Mouse (Mus musculus) E14TG2a.4 (cell line): ENCODE measurements around the gene Kat6b.

ENCODE experiments used
- H3K27me3 ChIP-seq: 2 replicates; pipeline ENCODE4 v1.6.1; 2014; ENCODE audit warnings: low read length, control low read depth; ENCODE audit not compliant: insufficient read depth
- H3K36me3 ChIP-seq: 2 replicates; pipeline ENCODE4 v1.6.1; 2014; ENCODE audit warnings: low read length, control low read depth; ENCODE audit not compliant: insufficient read depth
- H3K4me1 ChIP-seq: replicated peaks from 2 replicates; pipeline ENCODE4 v1.6.1; 2014; ENCODE audit warnings: low read depth, low read length, control low read depth
- H3K4me3 ChIP-seq: replicated peaks from 2 replicates; pipeline ENCODE4 v1.5.1; 2014; ENCODE audit warnings: mild to moderate bottlenecking, low read length
- H3K9me3 ChIP-seq: 2 replicates; pipeline ENCODE4 v1.6.1; 2014; ENCODE audit warnings: low read length, control low read depth
- CTCF ChIP-seq: conservative IDR thresholded peaks from 2 replicates; pipeline ENCODE4 v1.5.1; 2014; ENCODE audit warnings: low read length
- NANOG ChIP-seq: IDR thresholded peaks from 2 replicates; pipeline ENCODE4 v1.6.1; 2014; ENCODE audit warnings: borderline replicate concordance, low read length, mixed read lengths
- POU5F1 ChIP-seq: IDR thresholded peaks from 2 replicates; pipeline ENCODE4 v1.6.1; 2014; ENCODE audit warnings: low read length, borderline replicate concordance

Kat6b gene

GRCm38 (mm10) chr14:21583868-21584267 is 102.6 kb downstream of the Kat6b start:
- H3K4me3 ChIP-seq, result no peak overlapping the region
- no peaks in the 10 kb centered on the region for H3K27me3 ChIP-seq
- H3K4me1 ChIP-seq, result peaks cover 96% of the 10 kb centered on the region
- no peaks in the 10 kb centered on the region for H3K9me3 ChIP-seq
- TF ChIP-seq CTCF (no peak), POU5F1 (no peak), NANOG (no peak)
- H3K36me3 ChIP-seq, result peaks cover 65% of the 10 kb centered on the region

- peaks cover 94% of the 10 kb centered on the region for H3K4me1 ChIP-seq
- no peaks in the 10 kb centered on the region for H3K27me3 ChIP-seq
- peaks cover 66% of the 10 kb centered on the region for H3K36me3 ChIP-seq
- H3K4me3 ChIP-seq, result 0 out of 2 replicates have a peak overlapping the region, but pooled peaks have one; percentile 21
- no peak for TF ChIP-seq POU5F1
- no peak for TF ChIP-seq NANOG
- TF ChIP-seq CTCF, result peak; percentile 61
- H3K9me3 ChIP-seq, result no peaks in the 10 kb centered on the region
Measured at GRCm38 (mm10) chr14:21584468-21585135, 103.4 kb downstream of the Kat6b start.

DNA sequence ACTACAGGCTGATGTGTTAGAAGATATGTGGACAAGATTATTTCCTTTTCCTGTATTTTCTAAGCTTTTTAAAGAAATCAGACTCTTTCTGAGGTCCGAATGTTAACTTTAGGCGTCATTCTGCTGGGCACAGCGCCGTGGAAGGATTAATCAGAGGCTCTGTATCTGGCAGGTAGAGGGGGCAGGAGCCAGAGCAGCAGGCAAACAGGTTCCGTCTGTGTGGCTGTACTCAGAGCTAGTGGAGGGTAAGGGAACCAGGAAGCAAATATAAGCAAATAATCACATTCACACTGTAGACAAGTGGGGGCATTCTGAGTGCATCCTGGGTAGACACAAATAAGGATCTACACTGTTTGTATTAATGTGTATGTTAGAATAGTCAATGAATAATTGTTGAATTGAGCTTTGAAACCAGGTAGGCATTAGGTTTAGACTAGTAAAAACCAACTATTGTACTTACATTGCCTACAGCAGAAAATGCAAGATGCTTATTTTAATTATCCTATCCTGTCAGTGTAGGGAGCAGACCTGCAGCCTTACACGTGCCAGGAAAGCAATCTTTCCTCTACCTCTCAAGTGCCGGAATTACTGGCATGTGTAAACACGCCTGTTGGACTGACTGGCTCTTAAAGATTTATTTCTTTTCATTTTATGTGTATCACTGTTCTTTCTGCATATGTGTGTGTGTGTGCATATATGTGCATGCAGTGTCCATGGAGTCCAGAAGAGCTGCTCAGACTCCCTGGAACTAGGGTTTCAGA is 104.4 kb downstream of the Kat6b start:
- Histone ChIP-seq H3K27me3 (no peaks in the 10 kb centered on the region), H3K36me3 (peaks cover 68% of the 10 kb centered on the region), H3K9me3 (no peaks in the 10 kb centered on the region), H3K4me1 (peaks cover 94% of the 10 kb centered on the region), H3K4me3 (peak overlapping the region; percentile 8; the same call in 1 of the 2 replicates)
- TF ChIP-seq NANOG, result no peak
- no peak for TF ChIP-seq CTCF
- TF ChIP-seq POU5F1, result no peak

GRCm38 (mm10) chr14:21586481-21587118 is 105.4 kb downstream of the Kat6b start:
- TF ChIP-seq NANOG, result no peak
- TF ChIP-seq CTCF, result no peak
- no peak for TF ChIP-seq POU5F1
- Histone ChIP-seq H3K4me1 (peaks cover 91% of the 10 kb centered on the region), H3K4me3 (peak overlapping the region; percentile 8; the same call in 1 of the 2 replicates)

GRCm38 (mm10) chr14:21587931-21588330 is 106.7 kb downstream of the Kat6b start:
- Histone ChIP-seq H3K36me3 (peaks cover 73% of the 10 kb centered on the region), H3K27me3 (no peaks in the 10 kb centered on the region), H3K4me1 (peaks cover 87% of the 10 kb centered on the region), H3K9me3 (no peaks in the 10 kb centered on the region), H3K4me3 (no peak overlapping the region)
- no peak for TF ChIP-seq NANOG

More at GRCm38 (mm10) chr14:21586481-21587118, 105.4 kb downstream of the Kat6b start:
- no peaks in the 10 kb centered on the region for H3K27me3 ChIP-seq
- peaks cover 67% of the 10 kb centered on the region for H3K36me3 ChIP-seq
- H3K9me3 ChIP-seq, result no peaks in the 10 kb centered on the region

- no peak overlapping the region for H3K4me3 ChIP-seq
- H3K36me3 ChIP-seq, result peaks cover 68% of the 10 kb centered on the region
- TF ChIP-seq NANOG (no peak), POU5F1 (no peak), CTCF (no peak)
- H3K4me1 ChIP-seq, result peaks cover 78% of the 10 kb centered on the region
- H3K9me3 ChIP-seq, result no peaks in the 10 kb centered on the region
- no peaks in the 10 kb centered on the region for H3K27me3 ChIP-seq
Measured at GRCm38 (mm10) chr14:21589620-21590019, 108.4 kb downstream of the Kat6b start.

- TF ChIP-seq POU5F1 (no peak), NANOG (no peak), CTCF (no peak)
- Histone ChIP-seq H3K36me3 (peaks cover 64% of the 10 kb centered on the region), H3K27me3 (no peaks in the 10 kb centered on the region), H3K4me1 (peaks cover 72% of the 10 kb centered on the region), H3K4me3 (no peak overlapping the region), H3K9me3 (no peaks in the 10 kb centered on the region)
Measured at GRCm38 (mm10) chr14:21590205-21590604, 109.0 kb downstream of the Kat6b start.

DNA sequence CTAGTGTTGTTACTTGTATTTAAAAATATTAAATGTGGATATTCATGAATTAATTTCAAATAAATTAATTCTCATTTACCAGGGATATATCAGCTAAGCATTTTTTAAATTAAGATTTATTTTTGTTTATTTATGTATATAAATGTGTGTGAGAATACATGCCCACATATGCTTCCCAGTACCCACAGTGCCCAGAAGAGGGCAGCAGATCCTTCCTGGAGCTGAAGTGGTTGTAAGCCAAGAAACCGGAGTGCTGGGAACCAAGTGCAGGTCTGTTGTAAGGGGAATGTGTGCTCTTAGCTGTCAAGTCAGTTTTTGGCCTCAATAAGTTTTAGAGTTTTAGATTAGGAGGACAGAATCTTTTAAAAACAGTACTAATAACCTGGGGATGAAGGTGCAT is 110.9 kb downstream of the Kat6b start:
- Histone ChIP-seq H3K27me3 (no peaks in the 10 kb centered on the region), H3K4me1 (peaks cover 59% of the 10 kb centered on the region), H3K4me3 (no peak overlapping the region), H3K36me3 (peaks cover 61% of the 10 kb centered on the region), H3K9me3 (no peaks in the 10 kb centered on the region)
- TF ChIP-seq POU5F1 (no peak), CTCF (peak; percentile 95)
